Mouse (Mus musculus) lung, adult 2 months (tissue): ENCODE results near the gene Wdr61. TPM values are rescaled to one million over a fixed set of nuclear protein-coding genes. Genes with fewer than 3 reads are reported as not detected.

Experiments used
- DNase-seq: peaks from one replicate; pipeline ENCODE4 v3.0.0; 2022
- H3K4me1 ChIP-seq: fragments of 200-500 bp; 2 replicates; pipeline ENCODE4 v1.6.1; 2011; ENCODE audit warnings: low read length; ENCODE audit not compliant: control insufficient read depth, insufficient read depth
- H3K4me3 ChIP-seq: fragments of 200-500 bp; replicated peaks from 2 replicates; pipeline ENCODE3; 2011; ENCODE audit warnings: low read depth, mild to moderate bottlenecking, control low read depth, low read length; ENCODE audit errors: extremely low read depth
- CTCF ChIP-seq: fragments of 200-500 bp; IDR thresholded peaks from 2 replicates; pipeline ENCODE4 v1.5.1; 2011; ENCODE audit warnings: mild to moderate bottlenecking, low read length, control low read depth; ENCODE audit not compliant: insufficient read depth
- POLR2A ChIP-seq: fragments of 200-500 bp; IDR thresholded peaks from 2 replicates; pipeline ENCODE4 v1.6.1; 2011; ENCODE audit warnings: low read depth, mild to moderate bottlenecking, control low read depth, low read length, borderline replicate concordance; ENCODE audit errors: extremely low read depth
- WGBS: fragments of 180-500 bp; shearing (Covaris S2); methylation state at CpG from one replicate; pipeline ENCODE4 v1.1.7; 2018; 5-methylcytosine and 5-hydroxymethylcytosine counted together
- polyA plus RNA-seq: library from polyadenylated mRNA; depleted of rRNA; stranded (reverse); fragments of >200 nt; gene quantifications from 2 replicates; pipeline ENCODE4 v1.2.3, GENCODE M21; 2012; rRNA removed

The Wdr61 gene
- polyA plus RNA-seq, result 21.8 and 32.1 TPM in 2 replicates

GRCm38 (mm10) chr9:54733921-54734638, at the start of gene Wdr61:
Gene Wdr61, minus strand, starts transcription at chr9:54734519.
- Histone ChIP-seq H3K4me1 (peaks cover 10% of the 10 kb centered on the region), H3K4me3 (peak within 1 kb of the TSS; percentile 93)
- 1% methylated on average over 32 of the region's 32 CpGs for WGBS
- TF ChIP-seq CTCF (no peak), POLR2A (peak; percentile 98)
- DNase-seq, result peak; percentile 98

GRCm38 (mm10) chr9:54784003-54784402, 49.7 kb upstream of the Wdr61 start:
- TF ChIP-seq CTCF (no peak), POLR2A (no peak)
- 59% methylated on average over 3 of the region's 3 CpGs for WGBS
- Histone ChIP-seq H3K4me1 (no peaks in the 10 kb centered on the region; the same call in 1 of the 2 replicates), H3K4me3 (no peak overlapping the region)
- no peak for DNase-seq

- Histone ChIP-seq H3K4me3 (no peak overlapping the region), H3K4me1 (no peaks in the 10 kb centered on the region)
- DNase-seq, result no peak
- 60% methylated on average over 15 of the region's 15 CpGs for WGBS
- TF ChIP-seq CTCF, result no peak
- no peak for TF ChIP-seq POLR2A
Measured at GRCm38 (mm10) chr9:54782504-54782903, 48.2 kb upstream of the Wdr61 start.

GRCm38 (mm10) chr9:54779280-54779679, 45.0 kb upstream of the Wdr61 start:
- Histone ChIP-seq H3K4me1 (no peaks in the 10 kb centered on the region), H3K4me3 (no peak overlapping the region)
- TF ChIP-seq CTCF (no peak), POLR2A (no peak)
- DNase-seq, result no peak
- WGBS, result 81% methylated on average over 8 of the region's 8 CpGs

- WGBS, result 71% methylated on average over 13 of the region's 13 CpGs
- TF ChIP-seq POLR2A, result no peak
- no peak for TF ChIP-seq CTCF
- H3K4me3 ChIP-seq, result no peak overlapping the region
- no peak for DNase-seq
- no peaks in the 10 kb centered on the region for H3K4me1 ChIP-seq
Measured at GRCm38 (mm10) chr9:54776451-54776982, 42.2 kb upstream of the Wdr61 start.

- WGBS, result 66% methylated on average over 11 of the region's 11 CpGs
- TF ChIP-seq POLR2A (no peak), CTCF (no peak)
- DNase-seq, result no peak
- no peaks in the 10 kb centered on the region for H3K4me1 ChIP-seq
- no peak overlapping the region for H3K4me3 ChIP-seq
Measured at GRCm38 (mm10) chr9:54770140-54770780, 35.9 kb upstream of the Wdr61 start.

- no peak for TF ChIP-seq CTCF
- TF ChIP-seq POLR2A, result no peak
- H3K4me1 ChIP-seq, result no peaks in the 10 kb centered on the region
- no peak for DNase-seq
- WGBS, result 1% methylated on average over 41 of the region's 41 CpGs
- no peak overlapping the region for H3K4me3 ChIP-seq
Measured at GRCm38 (mm10) chr9:54765336-54766085, 31.2 kb upstream of the Wdr61 start.

GRCm38 (mm10) chr9:54764561-54765217, 30.4 kb upstream of the Wdr61 start, which contains the start of gene Crabp1:
Gene Crabp1, plus strand, starts transcription at chr9:54764748.
- Histone ChIP-seq H3K4me3 (no peak within 1 kb of the TSS), H3K4me1 (no peaks in the 10 kb centered on the region)
- no peak for TF ChIP-seq CTCF
- TF ChIP-seq POLR2A, result no peak
- no peak for DNase-seq
- 2% methylated on average over 45 of the region's 45 CpGs for WGBS

- DNase-seq, result no peak
- TF ChIP-seq CTCF, result no peak
- TF ChIP-seq POLR2A, result no peak
- 35% methylated on average over 12 of the region's 12 CpGs for WGBS
- no peaks in the 10 kb centered on the region for H3K4me1 ChIP-seq
- no peak overlapping the region for H3K4me3 ChIP-seq
Measured at GRCm38 (mm10) chr9:54764091-54764490, 29.8 kb upstream of the Wdr61 start.
